Mouse (Mus musculus) cerebellum, adult 2 months (tissue): ENCODE data around the gene Gpr62.

Experiments
- CTCF ChIP-seq: fragments of 200-500 bp; IDR thresholded peaks from 2 replicates; pipeline ENCODE4 v1.5.1; 2011; ENCODE audit warnings: low read depth, mild to moderate bottlenecking, control low read depth, low read length, moderate library complexity, borderline replicate concordance; ENCODE audit not compliant: insufficient read depth
- POLR2A ChIP-seq: fragments of 200-500 bp; IDR thresholded peaks from 2 replicates; pipeline ENCODE4 v1.6.1; 2011; ENCODE audit warnings: low read length, control low read depth, borderline replicate concordance; ENCODE audit not compliant: insufficient read depth

- TF ChIP-seq CTCF (no peak), POLR2A (no peak)
Observed at GRCm38 (mm10) chr9:106478101-106478500, 12.4 kb upstream of the Gpr62 start.
